Mouse (Mus musculus) gonadal fat pad, adult 2 months (tissue): ENCODE results near the gene Mical3. TPM values are rescaled to one million over a fixed set of nuclear protein-coding genes. Genes with fewer than 3 reads are reported as not detected.

Source experiments
- DNase-seq: peaks from one replicate; pipeline ENCODE4 v3.0.0-alpha.2; 2012; ENCODE audit warnings: low read depth
- polyA plus RNA-seq: library from polyadenylated mRNA; depleted of rRNA; stranded (reverse); fragments of >200 nt; gene quantifications from 2 replicates; pipeline ENCODE4 v1.2.3, GENCODE M21; 2012; rRNA removed

The Mical3 gene
- polyA plus RNA-seq, 1 experiment: 42.2 TPM

DNA sequence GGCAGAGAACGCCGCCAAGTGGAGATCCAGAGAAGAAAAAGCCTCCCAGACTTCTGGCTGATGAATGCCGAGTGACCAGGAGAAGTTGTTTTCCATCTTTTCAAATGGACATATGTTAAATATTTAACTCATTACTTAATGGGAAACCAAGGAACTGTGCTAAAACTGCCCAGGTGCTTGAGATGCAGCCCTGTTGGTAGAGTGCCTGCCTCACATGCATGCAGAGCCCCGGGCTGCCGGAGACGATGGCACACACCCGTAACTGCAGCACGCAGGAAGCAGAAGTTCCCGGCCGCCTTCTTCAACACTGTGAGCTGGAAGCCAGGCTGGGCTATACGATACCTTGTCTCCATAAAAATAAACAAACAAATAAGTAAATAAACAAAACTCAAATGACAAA is 226.8 kb downstream of the Mical3 start:
- no peak for DNase-seq

DNA sequence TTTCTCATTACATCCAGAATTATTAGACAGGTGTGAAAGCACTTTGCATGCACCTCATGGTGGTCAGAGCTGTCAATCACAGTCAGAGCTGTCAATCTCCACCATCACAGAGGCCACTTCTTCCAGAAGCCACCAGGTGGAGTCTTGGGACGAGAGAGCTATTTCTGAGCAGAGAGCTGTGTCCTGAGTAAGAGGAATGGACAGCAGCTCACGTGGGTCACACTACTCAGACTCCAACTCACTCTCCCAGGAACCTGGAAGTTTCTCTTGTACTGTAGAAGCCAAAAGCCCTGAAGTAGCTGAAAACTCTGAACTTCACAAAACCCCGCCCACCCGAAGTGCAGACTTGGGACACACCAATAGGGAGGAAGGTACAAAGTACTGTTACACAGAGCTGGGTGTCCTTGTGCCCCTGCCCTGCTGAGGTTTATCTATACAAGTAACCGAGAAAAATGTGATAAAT is 227.3 kb downstream of the Mical3 start:
- no peak for DNase-seq

DNA sequence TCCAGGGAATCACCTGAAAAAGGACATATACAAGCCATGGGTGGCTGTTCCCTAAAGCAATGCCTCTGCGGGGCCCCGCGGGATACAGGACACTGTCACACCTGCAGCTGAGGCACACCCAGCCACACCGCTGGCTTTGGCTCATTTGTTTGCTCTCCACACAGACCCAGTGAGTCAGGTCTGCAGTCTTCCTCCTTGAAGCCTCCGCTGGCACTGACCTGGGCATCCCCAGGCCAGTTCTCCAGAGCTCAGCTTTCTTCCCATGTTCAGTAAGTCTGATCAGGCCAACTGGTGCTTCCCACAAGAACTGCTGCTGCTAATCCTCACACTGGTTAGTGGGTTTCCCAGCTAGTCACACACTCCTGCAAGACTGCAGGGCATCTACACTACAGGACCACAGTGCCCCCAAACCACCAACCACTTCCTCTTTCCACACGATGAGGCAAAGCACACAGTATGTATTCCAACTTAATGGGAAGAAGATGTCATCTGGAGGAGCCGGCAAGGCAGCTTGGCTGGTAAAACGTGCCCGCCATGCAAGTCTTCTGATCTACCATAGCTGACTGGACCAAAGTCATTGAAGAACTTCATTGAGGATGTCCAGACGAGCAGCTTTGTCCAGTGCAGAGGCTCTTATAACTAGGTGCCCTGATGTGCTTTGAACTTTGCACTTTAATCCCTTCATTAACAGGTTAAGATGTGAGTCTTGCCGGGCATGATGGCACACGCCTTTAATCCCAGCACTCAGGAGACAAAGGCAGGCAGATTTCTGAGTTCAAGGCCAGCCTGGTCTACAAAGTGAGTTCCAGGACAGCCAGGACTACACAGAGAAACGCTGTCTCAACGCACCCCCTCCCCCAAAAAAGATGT is 228.8 kb downstream of the Mical3 start:
- DNase-seq: no peak

DNA sequence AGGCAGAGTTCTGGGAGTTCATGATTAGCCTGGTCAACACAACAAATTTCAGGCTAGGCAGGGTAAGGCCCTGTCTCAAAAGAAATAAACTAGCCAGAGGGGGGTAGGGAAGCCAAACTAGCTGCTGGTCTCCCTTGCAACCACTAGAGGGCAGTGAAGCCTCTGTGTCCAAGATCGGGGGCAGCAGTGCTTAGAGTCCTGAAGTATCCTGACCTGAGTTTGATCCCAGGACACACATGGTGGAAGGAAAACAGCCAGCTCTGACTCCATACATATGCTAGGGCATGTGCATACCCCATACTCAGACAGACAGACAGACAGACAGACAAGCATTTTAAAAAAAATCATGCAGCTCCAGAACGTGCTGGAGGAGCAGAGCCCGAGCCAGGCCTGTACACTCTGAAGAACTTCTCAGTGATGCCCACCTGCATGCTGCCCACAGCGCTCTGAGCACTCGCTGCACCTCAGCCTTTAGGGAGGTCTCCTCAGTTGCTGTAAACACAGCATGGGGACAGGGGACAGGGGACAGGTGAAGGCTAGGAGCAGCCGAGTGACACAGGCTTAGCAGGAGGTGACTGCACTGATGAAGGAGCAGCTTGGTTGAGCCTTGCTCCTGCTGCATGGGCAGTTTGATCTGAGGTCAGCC is 232.5 kb downstream of the Mical3 start:
- no peak for DNase-seq

DNA sequence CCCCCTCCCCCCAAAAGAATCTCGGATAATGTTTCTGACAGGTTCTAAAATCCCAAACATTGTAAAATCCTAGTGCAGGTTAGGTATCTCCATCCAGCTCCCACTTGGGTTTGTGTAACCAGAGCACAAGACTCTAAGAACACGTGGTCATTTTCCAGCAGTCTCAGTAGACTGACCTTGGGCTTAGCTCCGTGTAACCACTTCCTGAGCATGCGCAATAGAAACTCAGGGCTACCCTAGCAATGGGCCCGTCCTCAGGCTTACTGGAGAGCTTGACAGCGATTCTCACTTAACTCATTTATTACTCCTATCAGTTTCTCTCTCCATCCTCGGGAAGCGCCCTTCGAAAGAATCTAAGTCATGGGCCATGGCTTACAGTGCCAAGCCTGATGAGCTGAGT is 236.3 kb downstream of the Mical3 start:
- DNase-seq: no peak

DNA sequence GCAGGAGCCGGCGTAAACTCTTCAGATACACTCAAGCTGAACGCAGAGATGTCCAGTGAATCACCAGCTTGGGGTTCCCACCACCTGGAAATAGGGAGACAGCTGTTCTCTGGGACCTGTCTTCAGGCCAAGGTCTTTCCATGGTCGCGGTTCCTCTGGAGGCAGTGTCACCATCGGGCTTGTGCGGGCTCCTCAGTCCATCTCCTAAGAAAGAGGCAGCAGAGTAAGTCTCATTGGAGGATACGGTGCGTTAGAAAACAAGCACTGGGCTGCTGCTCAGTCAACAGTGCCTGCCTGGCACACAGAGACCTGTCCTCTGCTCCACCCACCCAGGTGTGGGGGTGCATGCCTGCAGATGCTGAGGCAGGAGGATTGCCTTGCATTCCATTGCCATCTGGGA is 236.7 kb downstream of the Mical3 start:
- no peak for DNase-seq

DNA sequence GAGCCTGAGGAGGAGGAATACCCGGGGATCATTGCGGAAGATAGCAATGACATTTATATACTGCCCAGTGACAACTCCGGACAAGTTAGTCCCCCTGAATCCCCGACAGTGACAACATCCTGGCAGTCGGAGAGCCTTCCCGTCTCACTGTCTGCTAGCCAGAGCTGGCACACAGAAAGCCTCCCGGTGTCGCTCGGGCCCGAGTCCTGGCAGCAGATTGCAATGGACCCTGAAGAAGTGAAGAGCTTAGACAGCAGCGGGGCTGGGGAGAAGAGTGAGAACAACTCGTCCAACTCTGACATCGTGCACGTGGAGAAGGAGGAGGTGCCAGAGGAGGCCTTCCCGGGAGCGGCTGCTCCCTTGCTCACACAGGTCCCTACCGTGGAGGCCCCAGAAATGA is 244.1 kb downstream of the Mical3 start:
- DNase-seq: no peak

DNA sequence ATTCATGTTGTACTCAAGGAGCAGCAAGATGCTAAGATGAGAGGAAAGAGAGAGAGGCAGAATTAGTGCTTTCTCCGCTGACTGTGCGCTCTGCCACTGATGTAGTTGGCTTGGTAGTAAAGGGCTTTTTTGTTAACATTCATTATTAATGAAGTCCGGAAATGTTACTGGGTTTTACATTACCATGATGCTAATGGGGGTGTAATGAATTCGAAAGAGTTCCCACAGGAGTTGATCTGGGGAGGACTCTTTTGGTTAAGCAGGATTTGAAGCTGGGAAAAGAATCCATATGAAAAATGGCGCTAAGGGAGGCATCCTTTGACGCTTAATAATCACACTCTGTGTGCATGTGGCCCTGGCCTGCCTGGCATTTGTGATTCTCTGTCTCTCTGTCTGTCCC is 246.4 kb downstream of the Mical3 start:
- no peak for DNase-seq

Other genes with a start within 250 kb of the Mical3 start
- 7.9 and 9.6 TPM in 2 replicates for gene Bid, start 214.1 kb downstream of the Mical3 start, polyA plus RNA-seq
- 16.5 and 17.3 TPM in 2 replicates for gene Pex26, start 52.7 kb upstream of the Mical3 start, polyA plus RNA-seq
- 0.32 and 0.49 TPM in 2 replicates for gene Tuba8, start 79.7 kb upstream of the Mical3 start, polyA plus RNA-seq
- gene Usp18, start 114.9 kb upstream of the Mical3 start, polyA plus RNA-seq: 4.4 and 4.9 TPM in 2 replicates
- gene Slc6a13, start 169.2 kb upstream of the Mical3 start, polyA plus RNA-seq: 23.9 and 56.6 TPM in 2 replicates
- gene Slc6a12, start 212.1 kb upstream of the Mical3 start, polyA plus RNA-seq: 6.1 and 8.5 TPM in 2 replicates